8 mouse cellular contexts compared by ENCODE assay signal in the genomic region with DNA sequence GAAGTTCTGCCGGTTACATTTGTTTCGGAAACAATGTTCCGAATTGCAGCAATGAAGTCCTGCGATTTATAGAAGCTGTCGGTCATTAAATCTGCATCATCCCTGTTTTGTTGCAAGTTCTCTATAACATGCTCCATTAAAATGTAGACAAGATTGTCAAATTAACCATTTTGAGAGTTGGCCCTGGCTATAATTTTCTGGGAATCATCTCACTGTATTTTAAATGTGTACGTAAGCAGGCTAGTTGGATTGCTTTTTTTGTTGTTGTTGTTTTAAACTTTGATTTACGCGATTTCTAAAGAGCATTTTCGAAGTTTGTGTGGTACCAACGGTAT. TPM values are rescaled to one million over a fixed set of nuclear protein-coding genes. Genes with fewer than 3 reads are reported as not detected.
DNase-seq lines count a peak whose midpoint lies in the region; ATAC-seq lines count a peak whose summit lies in the region.

No protein-coding gene starts in this region.

- no peak for DNase-seq in kidney, adult 18-20 months
- no peak for DNase-seq in thymus, postnatal 14 days
- DNase-seq in frontal cortex, postnatal 10 days (ENCODE audit: low spot score in 2 of 2), result no peak

- peak overlapping the region; percentile 65 for H3K4me2 ChIP-seq in kidney, embryonic 15.5 days
- peak overlapping the region; percentile 64 for H3K4me2 ChIP-seq in hindbrain, embryonic 15.5 days
- H3K4me2 ChIP-seq in midbrain, embryonic 15.5 days, result peak overlapping the region; percentile 54

- peak overlapping the region; percentile 95 for H3K4me3 ChIP-seq in kidney, embryonic 15.5 days (replicated peaks)
- H3K4me3 ChIP-seq in brown adipose tissue, adult 24 weeks (ENCODE audit: insufficient read depth, low read depth, low read length), result peak overlapping the region; percentile 81
- H3K4me3 ChIP-seq in hindbrain, embryonic 15.5 days, result peak overlapping the region; percentile 82
- peak overlapping the region; percentile 89 for H3K4me3 ChIP-seq in midbrain, embryonic 15.5 days

- H3K4me1 ChIP-seq in kidney, embryonic 15.5 days, result peaks cover 29% of the 10 kb centered on the region
- peaks cover 4% of the 10 kb centered on the region; the same call in 1 of the 2 replicates for H3K4me1 ChIP-seq in brown adipose tissue, adult 24 weeks (ENCODE audit: control insufficient read depth, insufficient read depth, insufficient read length, low read length)
- peaks cover 26% of the 10 kb centered on the region for H3K4me1 ChIP-seq in hindbrain, embryonic 15.5 days (replicated peaks)
- peaks cover 16% of the 10 kb centered on the region for H3K4me1 ChIP-seq in midbrain, embryonic 15.5 days

- H3K9ac ChIP-seq in kidney, embryonic 15.5 days, result peak overlapping the region; percentile 94
- peak overlapping the region; percentile 91 for H3K9ac ChIP-seq in hindbrain, embryonic 15.5 days
- peak overlapping the region; percentile 94 for H3K9ac ChIP-seq in midbrain, embryonic 15.5 days

- H3K27ac ChIP-seq in kidney, embryonic 15.5 days, result peak overlapping the region; percentile 100
- H3K27ac ChIP-seq in brown adipose tissue, adult 24 weeks (replicated peaks; ENCODE audit: low read depth, low read length), result peak overlapping the region; percentile 95
- H3K27ac ChIP-seq in hindbrain, embryonic 15.5 days (replicated peaks), result peak overlapping the region; percentile 98
- peak overlapping the region; percentile 98 for H3K27ac ChIP-seq in midbrain, embryonic 15.5 days

- H3K9me3 ChIP-seq in kidney, embryonic 15.5 days (replicated peaks), result no peaks in the 10 kb centered on the region
- H3K9me3 ChIP-seq in hindbrain, embryonic 15.5 days, result no peaks in the 10 kb centered on the region
- H3K9me3 ChIP-seq in midbrain, embryonic 15.5 days, result no peaks in the 10 kb centered on the region

- peaks cover 4% of the 10 kb centered on the region; the same call in 1 of the 2 replicates for H3K36me3 ChIP-seq in kidney, embryonic 15.5 days
- H3K36me3 ChIP-seq in hindbrain, embryonic 15.5 days, result no peaks in the 10 kb centered on the region
- no peaks in the 10 kb centered on the region for H3K36me3 ChIP-seq in midbrain, embryonic 15.5 days (replicated peaks)

- no peaks in the 10 kb centered on the region for H3K27me3 ChIP-seq in kidney, embryonic 15.5 days
- no peaks in the 10 kb centered on the region for H3K27me3 ChIP-seq in hindbrain, embryonic 15.5 days
- no peaks in the 10 kb centered on the region for H3K27me3 ChIP-seq in midbrain, embryonic 15.5 days (replicated peaks)

- WGBS in kidney, embryonic 15.5 days, result 11% methylated on average over 10 of the region's 10 CpGs
- WGBS in hindbrain, embryonic 15.5 days, result 8% methylated on average over 10 of the region's 10 CpGs
- 8% methylated on average over 10 of the region's 10 CpGs for WGBS in midbrain, embryonic 15.5 days

- no peak for ATAC-seq in kidney, embryonic 15.5 days (replicated peaks; ENCODE audit: low FRiP score)
- ATAC-seq in hindbrain, embryonic 15.5 days (ENCODE audit: low FRiP score, low read depth), result no peak
- ATAC-seq in midbrain, embryonic 15.5 days (replicated peaks), result no peak
- no peak for ATAC-seq in inflammation-experienced regulatory T-cells, adult 6 months

RNA-seq across cellular contexts. Expression of a gene that starts 0.8 kb away (rescaled TPM):
- polyA plus RNA-seq in kidney, embryonic 15.5 days (2015; fragmentation: Nextera tagmentation; extraction: Ambion mirVana), result 23.2 and 25.6 TPM in 2 replicates
- 165 and 326 TPM in 2 replicates for polyA plus RNA-seq in brown adipose tissue, adult 24 weeks (2012; ENCODE audit: insufficient read depth, insufficient read length, missing spikeins)
- 45.3 and 47.2 TPM in 2 replicates for polyA plus RNA-seq in hindbrain, embryonic 15.5 days (2015; fragmentation: Nextera tagmentation; extraction: Ambion mirVana)
- polyA plus RNA-seq in midbrain, embryonic 15.5 days (2015; fragmentation: Nextera tagmentation; extraction: Ambion mirVana), result 34.5 and 39.0 TPM in 2 replicates
- polyA plus RNA-seq in inflammation-experienced regulatory T-cells, adult 6 months (2017; shearing (Covaris generic)), result 10 to 100 TPM in 2 of 3 experiments, 1 to 10 TPM in 1; 9.6 to 17.0 (median 15.1) TPM
